28 mouse cellular contexts compared by ENCODE assay signal in genomic region chr2:144032664-144033063, GRCm38 (mm10). TPM values are rescaled to one million over a fixed set of nuclear protein-coding genes. Genes with fewer than 3 reads are reported as not detected.
DNase-seq lines count a peak whose midpoint lies in the region; ATAC-seq and TF ChIP-seq lines count a peak whose summit lies in the region.
"Had no signal": no experiment of that assay in that cellular context is flagged by ENCODE, and none has a peak within 500 bp of the region (broad histone marks: within the 10 kb centered on the region; RNA-seq: fewer than 3 reads in every experiment).

Banf2 (plus strand) TSS chr2:144033059.

- H3K4me1 ChIP-seq in embryonic facial prominence, embryonic 15.5 days = no peaks in the 10 kb centered on the region
- no peaks in the 10 kb centered on the region for H3K4me1 ChIP-seq in embryonic facial prominence, embryonic 10.5 days
- no peaks in the 10 kb centered on the region for H3K4me1 ChIP-seq in testis, adult 2 months (ENCODE audit: control insufficient read depth, insufficient read depth, low read length)
- H3K4me1 ChIP-seq in stomach, postnatal 0 days (replicated peaks; ENCODE audit: control insufficient read depth, insufficient read depth) = no peaks in the 10 kb centered on the region
- H3K4me1 ChIP-seq in cerebellum, adult 2 months (ENCODE audit: control insufficient read depth, insufficient read depth, low read length) = no peaks in the 10 kb centered on the region

- TF ChIP-seq POLR2A in testis, adult 2 months (IDR thresholded peaks at IDR 0.05; ENCODE audit: control insufficient read depth, low read depth, low read length) = no peak
- TF ChIP-seq POLR2A in cerebellum, adult 2 months (IDR thresholded peaks at IDR 0.05; ENCODE audit: borderline replicate concordance, insufficient read depth, low read length) = no peak

- no peak within 1 kb of the TSS for H3K9ac ChIP-seq in embryonic facial prominence, embryonic 15.5 days
- H3K9ac ChIP-seq in stomach, postnatal 0 days (ENCODE audit: low read length) = no peak within 1 kb of the TSS

- no peaks in the 10 kb centered on the region for H3K36me3 ChIP-seq in embryonic facial prominence, embryonic 15.5 days
- no peaks in the 10 kb centered on the region for H3K36me3 ChIP-seq in embryonic facial prominence, embryonic 10.5 days (replicated peaks)
- H3K36me3 ChIP-seq in testis, adult 2 months (ENCODE audit: control insufficient read depth, insufficient read depth, low read length) = no peaks in the 10 kb centered on the region
- H3K36me3 ChIP-seq in stomach, postnatal 0 days (ENCODE audit: control insufficient read depth, insufficient read depth, low read length) = no peaks in the 10 kb centered on the region
- H3K36me3 ChIP-seq: G1E had no signal

- no peak within 1 kb of the TSS for H3K27ac ChIP-seq in embryonic facial prominence, embryonic 15.5 days (replicated peaks)
- H3K27ac ChIP-seq in embryonic facial prominence, embryonic 10.5 days (replicated peaks) = no peak within 1 kb of the TSS
- H3K27ac ChIP-seq in testis, adult 2 months (ENCODE audit: control insufficient read depth, insufficient read depth, low read depth, low read length) = peak within 1 kb of the TSS; percentile 39; the same call in 1 of the 2 replicates
- H3K27ac ChIP-seq in stomach, postnatal 0 days (replicated peaks) = no peak within 1 kb of the TSS
- no peak within 1 kb of the TSS for H3K27ac ChIP-seq in cerebellum, adult 2 months (ENCODE audit: insufficient read depth, low read length)

- no peak within 1 kb of the TSS for H3K4me3 ChIP-seq in embryonic facial prominence, embryonic 15.5 days (replicated peaks)
- no peak within 1 kb of the TSS for H3K4me3 ChIP-seq in embryonic facial prominence, embryonic 10.5 days
- H3K4me3 ChIP-seq in testis, adult 2 months (ENCODE audit: control insufficient read depth, low read depth, low read length) = peak within 1 kb of the TSS; percentile 80
- H3K4me3 ChIP-seq in stomach, postnatal 0 days (ENCODE audit: low read depth, low read length) = no peak within 1 kb of the TSS
- H3K4me3 ChIP-seq in cerebellum, adult 2 months (replicated peaks; ENCODE audit: insufficient read depth, low read depth, low read length) = no peak within 1 kb of the TSS

- H3K27me3 ChIP-seq in embryonic facial prominence, embryonic 15.5 days = no peaks in the 10 kb centered on the region
- no peaks in the 10 kb centered on the region for H3K27me3 ChIP-seq in embryonic facial prominence, embryonic 10.5 days (replicated peaks; ENCODE audit: low read depth, poor library complexity, severe bottlenecking)
- no peaks in the 10 kb centered on the region for H3K27me3 ChIP-seq in testis, adult 2 months (ENCODE audit: control insufficient read depth, insufficient read depth, low read length)
- H3K27me3 ChIP-seq in stomach, postnatal 0 days (ENCODE audit: control insufficient read depth, insufficient read depth, low read length) = no peaks in the 10 kb centered on the region
- H3K27me3 ChIP-seq in cerebellum, adult 2 months (ENCODE audit: control insufficient read depth, insufficient read depth, low read length) = no peaks in the 10 kb centered on the region
- H3K27me3 ChIP-seq: Patski had no signal

- no peak within 1 kb of the TSS for H3K4me2 ChIP-seq in embryonic facial prominence, embryonic 15.5 days (replicated peaks)
- H3K4me2 ChIP-seq in stomach, postnatal 0 days (replicated peaks; ENCODE audit: low read depth) = no peak within 1 kb of the TSS

- DNase-seq in embryonic facial prominence, embryonic 10.5 days (ENCODE audit: low spot score) = no peak
- peak; percentile 53 for DNase-seq in heart, adult 11 months
- DNase-seq in heart, postnatal 4 days = no peak
- DNase-seq in testis, postnatal 14 days (ENCODE audit: low spot score) = no peak
- no peak for DNase-seq in stomach, postnatal 0 days (ENCODE audit: low spot score)
- DNase-seq in cerebellum, adult 2 months = no peak
- DNase-seq: adrenal gland, adult 2 months; adrenal gland, adult 8-10 months; adrenal gland, postnatal 10 days; adrenal gland, postnatal 14 days; adrenal gland, postnatal 25 days; adrenal gland, postnatal 36 days; B cell, adult 2 months; cerebellum, adult 11 months; cerebellum, adult 11-12 months had no signal

- ATAC-seq in embryonic facial prominence, embryonic 15.5 days (ENCODE audit: insufficient number of reproducible peaks, low FRiP score, low TSS enrichment, low read depth) = peak; percentile 15; the same call in 1 of the 2 replicates
- peak; percentile 68 for ATAC-seq in stomach, postnatal 0 days (ENCODE audit: low FRiP score, low TSS enrichment)
- ATAC-seq: activated CD4-positive, CD25-positive, alpha-beta regulatory T cell, adult 4 months; CD4-positive, CD25-positive, alpha-beta regulatory T cell, adult 4 months; Patski had no signal

- TF ChIP-seq CTCF in testis, adult 2 months (IDR thresholded peaks at IDR 0.05; ENCODE audit: control insufficient read depth, insufficient read depth, insufficient replicate concordance, low read depth, low read length) = no peak
- TF ChIP-seq CTCF in stomach, postnatal 0 days (IDR thresholded peaks at IDR 0.05; ENCODE audit: low read depth) = no peak
- TF ChIP-seq CTCF in cerebellum, adult 2 months (IDR thresholded peaks at IDR 0.05; ENCODE audit: borderline replicate concordance, insufficient read depth, low read depth, low read length) = no peak

- no peaks in the 10 kb centered on the region for H3K9me3 ChIP-seq in embryonic facial prominence, embryonic 15.5 days (replicated peaks)
- H3K9me3 ChIP-seq in embryonic facial prominence, embryonic 10.5 days = no peaks in the 10 kb centered on the region
- no peaks in the 10 kb centered on the region for H3K9me3 ChIP-seq in stomach, postnatal 0 days (ENCODE audit: control insufficient read depth, low read length)
- H3K9me3 ChIP-seq: G1E had no signal

- 93% methylated on average over 2 of the region's 2 CpGs for WGBS in embryonic facial prominence, embryonic 15.5 days
- 91% methylated on average over 2 of the region's 2 CpGs for WGBS in embryonic facial prominence, embryonic 10.5 days
- 83% methylated on average over 2 of the region's 2 CpGs for WGBS in stomach, postnatal 0 days
- WGBS in cerebellum, adult 2 months = 90% methylated on average over 2 of the region's 2 CpGs

- TF ChIP-seq EP300 in stomach, postnatal 0 days (optimal IDR thresholded peaks at IDR 0.05) = no peak

RNA-seq across cellular contexts. Expression of gene Banf2, which starts in this region (rescaled TPM):
- polyA plus RNA-seq in embryonic facial prominence, embryonic 15.5 days (2015; fragmentation: Nextera tagmentation; extraction: Ambion mirVana) = not detected in 2 replicates
- polyA plus RNA-seq in embryonic facial prominence, embryonic 10.5 days (2016; fragmentation: Nextera tagmentation; extraction: Ambion mirVana) = not detected in 2 replicates
- not detected for total RNA-seq in heart, postnatal 4 days (2021)
- polyA plus RNA-seq in testis, adult 2 months (2012; rRNA removed) = 212 and 222 TPM in 2 replicates
- not detected in 2 replicates for polyA plus RNA-seq in stomach, postnatal 0 days (2015; fragmentation: Nextera tagmentation; extraction: Ambion mirVana)
- polyA plus RNA-seq in cerebellum, adult 2 months (2012; rRNA removed) = not detected in 2 replicates
- total RNA-seq: adrenal gland, adult 18-20 months; adrenal gland, adult 2 months; adrenal gland, adult 8-10 months; adrenal gland, postnatal 10 days; adrenal gland, postnatal 14 days; adrenal gland, postnatal 25 days; adrenal gland, postnatal 36 days; adrenal gland, postnatal 4 days; CH12.LX; ES-E14; G1E; MEL had no signal
- polyA plus RNA-seq: activated CD4-positive, CD25-positive, alpha-beta regulatory T cell, adult 4 months; adrenal gland, adult 2 months; brain, embryonic 14.5 days; C2C12; CD4-positive, CD25-positive, alpha-beta regulatory T cell, adult 4 months; G1E; Patski had no signal

Comparison
In these comparisons a context has a peak if more than half of its experiments do, and no peak if none do; other contexts are left out.
1. RNA of gene Banf2 (polyA plus RNA-seq): 212 to 222 TPM in testis, adult 2 months; not detected in embryonic facial prominence, embryonic 15.5 days, not detected in embryonic facial prominence, embryonic 10.5 days, not detected in stomach, postnatal 0 days and not detected in cerebellum, adult 2 months; every median in the first group is over 100 times any median in the second.
2. Peak in ATAC-seq in embryonic facial prominence, embryonic 15.5 days; RNA of the gene not detected or under 1 TPM.
3. Peak in ATAC-seq in stomach, postnatal 0 days; RNA of the gene not detected or under 1 TPM.